Mouse (Mus musculus) testis, adult 2 months (tissue): ENCODE results near the gene Sgpp1.

Experiments used
- CTCF ChIP-seq: fragments of 200-500 bp; IDR thresholded peaks from 2 replicates; pipeline ENCODE4 v1.5.1; 2012; ENCODE audit warnings: low read depth, mild to moderate bottlenecking, inconsistent platforms, low read length, moderate library complexity; ENCODE audit not compliant: control insufficient read depth, insufficient read depth, insufficient replicate concordance
- POLR2A ChIP-seq: fragments of 200-500 bp; IDR thresholded peaks from 2 replicates; pipeline ENCODE4 v1.6.1; 2012; ENCODE audit warnings: low read depth, mild to moderate bottlenecking, inconsistent platforms, low read length, moderate library complexity; ENCODE audit not compliant: control insufficient read depth

DNA sequence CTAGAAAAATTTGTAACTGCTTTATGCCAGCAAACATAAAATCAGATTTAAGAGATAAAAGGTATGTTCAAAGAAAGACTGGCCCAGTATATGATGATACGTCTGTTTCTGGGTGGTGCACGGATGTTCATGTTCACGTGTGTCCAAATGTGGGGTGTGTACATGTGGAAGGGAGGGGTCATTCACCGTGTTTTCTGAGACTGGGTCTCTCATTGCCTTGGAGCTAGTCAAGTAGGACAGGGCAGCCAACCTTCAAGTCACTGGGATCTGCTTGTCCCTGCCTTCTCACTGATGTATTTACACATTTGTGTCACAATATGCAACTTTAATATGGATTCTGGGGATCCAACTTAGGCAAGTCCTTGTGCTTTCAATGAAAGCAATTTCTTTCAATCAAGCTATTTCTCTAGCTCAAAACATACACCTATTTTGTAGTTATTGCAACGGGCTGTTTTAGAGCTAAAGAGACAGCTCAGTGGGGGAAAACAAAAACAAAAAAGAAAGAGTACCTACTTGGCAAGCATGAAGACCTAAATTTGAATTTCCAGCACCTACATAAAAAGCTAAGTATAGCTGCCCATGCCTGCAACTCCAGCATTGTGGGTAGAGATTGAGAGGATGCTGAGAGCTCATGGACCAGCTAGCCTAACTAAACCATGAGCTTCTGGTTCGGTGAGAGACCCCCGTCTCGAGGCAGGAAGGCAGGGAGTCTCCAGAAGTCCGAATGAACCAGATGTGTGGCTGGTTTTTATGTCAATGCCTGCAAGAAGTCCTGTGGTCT, 24.7 kb downstream of the Sgpp1 start:
- TF ChIP-seq CTCF (no peak), POLR2A (no peak)
